Mouse (Mus musculus): ENCODE measurements at regions not wholly inside any gene's neighbourhood (a gene's known extent, or its start where the extent isn't known, plus 50 kb on each side); places are given as distances from the start of the nearest gene placed in this dataset.
"Not testable (repeated sequence)": the region's sequence is repeated elsewhere in the genome, so short reads cannot be mapped to it uniquely, and the experiment has no call there.

GRCm38 (mm10) chr8:88823931-88824330, 127.1 kb downstream of the Cyld start:
- H3K36me3 ChIP-seq (ENCODE audit: control insufficient read depth, insufficient read depth), result no peaks in the 10 kb centered on the region
- no peak overlapping the region for H3K9ac ChIP-seq (ENCODE audit: low read length)
- 80% methylated on average over 7 of the region's 7 CpGs for WGBS
- no peak overlapping the region for H3K4me2 ChIP-seq (ENCODE audit: low read depth, low read length)
- no peak for ATAC-seq (replicated peaks; ENCODE audit: extremely low read depth, insufficient read depth, low FRiP score)
- no peaks in the 10 kb centered on the region for H3K27me3 ChIP-seq (ENCODE audit: control insufficient read depth, insufficient read depth, low read length)
- no peak overlapping the region for H3K4me3 ChIP-seq (ENCODE audit: low read length)
- peaks cover 6% of the 10 kb centered on the region; the same call in 1 of the 2 replicates for H3K9me3 ChIP-seq (replicated peaks; ENCODE audit: control insufficient read depth, low read length)
- H3K27ac ChIP-seq (ENCODE audit: low read length), result no peak overlapping the region
- H3K4me1 ChIP-seq (ENCODE audit: control insufficient read depth, insufficient read depth, low read length), result no peaks in the 10 kb centered on the region

GRCm38 (mm10) chr8:88820275-88820850, 123.5 kb downstream of the Cyld start:
- no peak overlapping the region for H3K9ac ChIP-seq (ENCODE audit: low read length)
- H3K4me2 ChIP-seq (ENCODE audit: low read depth, low read length), result no peak overlapping the region
- H3K4me1 ChIP-seq (ENCODE audit: control insufficient read depth, insufficient read depth, low read length), result no peaks in the 10 kb centered on the region
- H3K27ac ChIP-seq (ENCODE audit: low read length), result no peak overlapping the region
- peaks cover 6% of the 10 kb centered on the region; the same call in 1 of the 2 replicates for H3K9me3 ChIP-seq (replicated peaks; ENCODE audit: control insufficient read depth, low read length)
- no peak overlapping the region for H3K4me3 ChIP-seq (ENCODE audit: low read length)
- no peaks in the 10 kb centered on the region for H3K36me3 ChIP-seq (ENCODE audit: control insufficient read depth, insufficient read depth)
- no peaks in the 10 kb centered on the region for H3K27me3 ChIP-seq (ENCODE audit: control insufficient read depth, insufficient read depth, low read length)
- ATAC-seq (replicated peaks; ENCODE audit: extremely low read depth, insufficient read depth, low FRiP score), result no peak
- WGBS, result 74% methylated on average over 5 of the region's 5 CpGs

- Histone ChIP-seq H3K9me3 (replicated peaks; ENCODE audit: control insufficient read depth, low read length) (no peaks in the 10 kb centered on the region), H3K4me1 (ENCODE audit: control insufficient read depth, insufficient read depth, low read length) (no peaks in the 10 kb centered on the region), H3K27ac (ENCODE audit: low read length) (no peak overlapping the region), H3K4me3 (ENCODE audit: low read length) (no peak overlapping the region), H3K9ac (ENCODE audit: low read length) (no peak overlapping the region), H3K36me3 (ENCODE audit: control insufficient read depth, insufficient read depth) (no peaks in the 10 kb centered on the region), H3K27me3 (ENCODE audit: control insufficient read depth, insufficient read depth, low read length) (no peaks in the 10 kb centered on the region), H3K4me2 (ENCODE audit: low read depth, low read length) (no peak overlapping the region)
- 70% methylated on average over 5 of the region's 5 CpGs for WGBS
- no peak for ATAC-seq (replicated peaks; ENCODE audit: extremely low read depth, insufficient read depth, low FRiP score)
Observed at GRCm38 (mm10) chr8:88816461-88816860, 119.6 kb downstream of the Cyld start.

GRCm38 (mm10) chr8:88814246-88814645, 117.4 kb downstream of the Cyld start:
- Histone ChIP-seq H3K36me3 (ENCODE audit: control insufficient read depth, insufficient read depth) (no peaks in the 10 kb centered on the region), H3K27ac (ENCODE audit: low read length) (no peak overlapping the region), H3K27me3 (ENCODE audit: control insufficient read depth, insufficient read depth, low read length) (no peaks in the 10 kb centered on the region), H3K9ac (ENCODE audit: low read length) (no peak overlapping the region), H3K4me1 (ENCODE audit: control insufficient read depth, insufficient read depth, low read length) (no peaks in the 10 kb centered on the region), H3K9me3 (replicated peaks; ENCODE audit: control insufficient read depth, low read length) (0 out of 2 replicates have a peak, but pooled peaks cover 2% of the 10 kb centered on the region), H3K4me2 (ENCODE audit: low read depth, low read length) (no peak overlapping the region), H3K4me3 (ENCODE audit: low read length) (no peak overlapping the region)
- ATAC-seq (replicated peaks; ENCODE audit: extremely low read depth, insufficient read depth, low FRiP score), result no peak
- WGBS, result 85% methylated on average over 6 of the region's 6 CpGs

GRCm38 (mm10) chr8:88812901-88813676, 116.3 kb downstream of the Cyld start:
- Histone ChIP-seq H3K27me3 (ENCODE audit: control insufficient read depth, insufficient read depth, low read length) (no peaks in the 10 kb centered on the region), H3K9ac (ENCODE audit: low read length) (no peak overlapping the region), H3K4me3 (ENCODE audit: low read length) (no peak overlapping the region), H3K4me2 (ENCODE audit: low read depth, low read length) (no peak overlapping the region), H3K4me1 (ENCODE audit: control insufficient read depth, insufficient read depth, low read length) (no peaks in the 10 kb centered on the region), H3K36me3 (ENCODE audit: control insufficient read depth, insufficient read depth) (no peaks in the 10 kb centered on the region), H3K9me3 (replicated peaks; ENCODE audit: control insufficient read depth, low read length) (0 out of 2 replicates have a peak, but pooled peaks cover 2% of the 10 kb centered on the region), H3K27ac (ENCODE audit: low read length) (no peak overlapping the region)
- WGBS, result 67% methylated on average over 27 of the region's 27 CpGs
- no peak for ATAC-seq (replicated peaks; ENCODE audit: extremely low read depth, insufficient read depth, low FRiP score)

- not testable (repeated sequence) for H3K4me2 ChIP-seq (ENCODE audit: low read depth, low read length); H3K9me3 ChIP-seq (replicated peaks; ENCODE audit: control insufficient read depth, low read length); H3K4me3 ChIP-seq (ENCODE audit: low read length); H3K9ac ChIP-seq (ENCODE audit: low read length); H3K27ac ChIP-seq (ENCODE audit: low read length); H3K4me1 ChIP-seq (ENCODE audit: control insufficient read depth, insufficient read depth, low read length); H3K27me3 ChIP-seq (ENCODE audit: control insufficient read depth, insufficient read depth, low read length); H3K36me3 ChIP-seq (ENCODE audit: control insufficient read depth, insufficient read depth); ATAC-seq (replicated peaks; ENCODE audit: extremely low read depth, insufficient read depth, low FRiP score)
- 85% methylated on average over 10 of the region's 10 CpGs for WGBS
Observed at GRCm38 (mm10) chr8:88806851-88807250, 110.0 kb downstream of the Cyld start.
